Mouse (Mus musculus): ENCODE results near the gene Ism1.

Gene Ism1

GRCm38 (mm10) chr2:139714206-139714605 lies 36.2 kb downstream of the Ism1 start:
- DNase-seq (ENCODE audit: low spot score in 2 of 2): no peak

DNA sequence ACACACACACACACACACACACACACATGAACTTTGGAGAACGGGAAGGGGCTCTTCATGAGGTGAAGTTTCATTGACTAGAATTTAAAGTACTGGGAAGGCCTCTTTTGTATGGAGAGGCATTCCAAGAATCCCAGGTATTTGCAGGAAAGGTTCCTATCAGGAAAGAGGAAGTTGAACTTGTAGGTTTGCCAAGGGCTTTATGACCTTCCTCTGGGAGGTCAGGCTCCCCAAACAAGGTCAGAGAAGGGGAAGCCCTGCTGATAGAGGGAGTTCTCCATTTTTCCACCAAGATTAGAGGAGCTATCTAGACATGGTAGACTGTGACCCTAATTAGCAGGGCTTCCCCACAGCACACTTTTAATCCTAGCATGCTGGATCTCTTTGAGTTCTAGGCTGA lies 39.8 kb downstream of the Ism1 start:
- no peak for DNase-seq (ENCODE audit: low spot score in 2 of 2)

DNA sequence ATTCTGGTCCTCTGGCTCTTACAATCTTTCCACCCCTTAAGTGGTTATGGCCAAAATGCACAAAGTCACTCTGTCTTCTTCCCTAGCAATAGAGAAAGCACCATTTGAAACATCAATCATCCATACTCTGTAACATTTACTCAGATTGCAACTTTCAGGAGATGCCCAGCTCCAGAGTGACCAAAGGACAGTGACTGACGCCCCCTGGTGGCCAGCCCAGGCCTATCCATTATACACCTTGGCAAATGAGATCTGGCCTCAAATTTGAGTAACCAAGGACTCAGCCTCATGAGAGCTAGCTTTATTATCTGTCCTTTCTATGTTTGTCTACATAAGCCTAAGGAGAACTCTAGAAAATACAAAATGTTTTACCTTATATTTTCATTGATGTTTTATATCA lies 44.7 kb downstream of the Ism1 start:
- DNase-seq (ENCODE audit: low spot score in 2 of 2): peak in 1 of 2 experiments; percentile 33

- peak; percentile 10 to 15 for DNase-seq (ENCODE audit: low spot score in 2 of 2)
Measured at GRCm38 (mm10) chr2:139723304-139723703, 45.3 kb downstream of the Ism1 start.

DNA sequence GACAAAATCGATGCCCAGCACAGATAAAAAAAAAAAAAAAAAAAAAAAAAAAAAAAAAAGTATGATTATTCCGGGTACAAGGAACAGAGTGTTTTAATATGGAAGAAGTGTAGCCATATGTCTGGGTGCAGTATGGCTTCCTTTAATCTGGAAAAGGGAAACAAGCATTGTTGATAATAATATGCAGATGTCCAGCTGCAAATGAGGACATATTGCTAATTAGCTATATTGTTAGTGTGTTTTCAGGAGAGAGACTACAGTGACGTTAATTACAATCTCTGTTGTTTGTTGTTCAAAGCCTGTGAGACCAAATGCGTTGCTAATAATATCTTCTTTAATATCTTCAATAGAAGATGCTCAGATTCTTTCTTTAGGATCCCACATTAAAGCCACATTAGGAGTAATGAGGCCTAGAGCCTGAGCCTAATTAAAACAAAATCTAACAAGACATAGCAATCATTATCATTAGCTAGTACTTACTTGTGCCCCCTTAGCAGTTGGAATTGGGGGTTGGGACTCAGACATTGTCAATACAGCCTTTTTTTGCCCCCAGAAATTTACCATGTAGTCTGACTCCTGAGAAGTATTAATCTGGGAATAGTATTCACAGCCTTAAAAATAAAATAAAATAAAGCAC lies 46.3 kb downstream of the Ism1 start:
- DNase-seq (ENCODE audit: low spot score in 2 of 2): no peak

- DNase-seq (ENCODE audit: low spot score in 2 of 2): no peak
Measured at GRCm38 (mm10) chr2:139725328-139725727, 47.4 kb downstream of the Ism1 start.

DNA sequence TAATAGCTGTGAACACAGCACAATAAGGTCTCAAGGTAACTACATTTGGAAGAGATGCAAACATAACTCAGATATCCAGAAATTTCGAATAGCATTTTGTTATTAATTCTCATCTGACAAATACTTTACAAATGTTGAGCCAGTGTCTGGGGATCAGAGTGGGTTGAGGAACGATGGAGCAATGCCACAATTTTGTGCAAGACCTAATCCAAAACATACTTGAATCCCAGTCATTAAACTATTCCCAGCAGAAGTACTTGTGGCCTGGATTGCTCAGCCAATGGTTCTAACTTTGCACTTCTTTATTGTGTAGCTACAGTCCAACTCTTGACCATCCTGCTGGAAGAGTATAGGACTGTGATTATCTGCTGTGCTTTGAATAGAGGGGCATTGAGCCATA lies 50.1 kb downstream of the Ism1 start:
- DNase-seq (ENCODE audit: low spot score in 2 of 2): no peak

GRCm38 (mm10) chr2:139729377-139729776 lies 51.4 kb downstream of the Ism1 start:
- DNase-seq (ENCODE audit: low spot score in 2 of 2): no peak

DNA sequence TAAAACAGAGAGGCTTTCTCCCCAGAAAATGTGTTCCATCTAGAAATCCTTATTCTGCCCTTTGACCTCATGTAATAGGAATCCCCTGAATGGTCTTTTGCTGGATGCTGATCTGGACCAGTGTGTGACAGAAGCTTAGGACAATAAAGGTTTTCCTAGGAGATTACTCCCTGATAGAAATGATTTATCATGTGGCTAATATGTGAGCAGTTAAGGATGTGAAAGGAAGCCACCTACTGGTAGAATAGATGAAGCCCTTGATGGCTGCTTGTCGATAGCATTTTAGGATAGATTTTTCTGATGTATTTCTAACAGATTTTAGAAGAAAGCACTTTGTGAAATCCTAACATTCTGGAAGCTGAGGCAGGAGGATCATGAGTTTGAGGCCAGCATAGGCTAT lies 64.4 kb downstream of the Ism1 start:
- DNase-seq (ENCODE audit: low spot score in 2 of 2): no peak

- DNase-seq (ENCODE audit: low spot score in 2 of 2): no peak
Measured at GRCm38 (mm10) chr2:139757021-139757420, 79.0 kb downstream of the Ism1 start.

DNA sequence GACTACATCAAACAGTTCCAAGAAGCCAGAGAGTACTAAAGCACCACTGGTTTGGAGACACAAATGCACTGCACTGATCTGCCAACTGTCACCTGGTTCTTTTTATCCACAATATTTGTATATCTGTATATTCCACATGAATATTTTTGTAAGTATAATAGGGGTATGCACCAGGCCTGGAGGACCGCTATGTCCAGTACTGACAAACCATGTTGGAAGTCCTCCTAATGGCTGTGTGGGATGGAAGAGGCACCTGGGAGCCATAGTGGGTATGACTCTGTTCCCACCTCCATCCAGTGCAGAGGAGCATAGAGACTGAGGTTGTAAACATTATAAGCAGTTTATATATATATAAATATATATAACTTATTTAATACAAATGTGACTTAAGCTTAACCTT lies 79.5 kb downstream of the Ism1 start:
- DNase-seq (ENCODE audit: low spot score in 2 of 2): no peak

GRCm38 (mm10) chr2:139764355-139764754 lies 86.4 kb downstream of the Ism1 start:
- no peak for DNase-seq (ENCODE audit: low spot score in 2 of 2)

GRCm38 (mm10) chr2:139774949-139775570 lies 97.1 kb downstream of the Ism1 start:
- DNase-seq (ENCODE audit: low spot score in 2 of 2): no peak

DNA sequence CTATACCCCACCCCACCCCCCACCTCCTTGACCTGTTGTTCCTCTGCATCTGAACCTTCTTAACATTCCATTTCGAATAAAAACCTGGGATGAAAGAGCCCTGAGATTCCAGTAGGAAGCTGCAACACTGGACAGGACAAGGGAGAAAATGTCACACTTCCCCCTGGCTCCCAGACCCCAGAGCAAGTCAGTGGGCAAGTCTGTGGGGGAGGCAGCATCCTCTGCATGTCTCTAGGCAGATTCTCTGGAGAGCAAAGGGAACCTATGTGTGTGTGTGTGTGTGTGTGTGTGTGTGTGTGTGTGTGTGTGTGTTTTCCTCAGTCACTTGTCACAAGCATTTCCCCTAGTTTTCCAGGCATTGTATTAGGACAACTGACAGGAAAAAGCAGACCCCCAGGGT lies 98.7 kb downstream of the Ism1 start:
- DNase-seq (ENCODE audit: low spot score in 2 of 2): no peak

- DNase-seq (ENCODE audit: low spot score in 2 of 2): peak; percentile 5 to 10
Measured at GRCm38 (mm10) chr2:139778283-139778682, 100.3 kb downstream of the Ism1 start.

DNA sequence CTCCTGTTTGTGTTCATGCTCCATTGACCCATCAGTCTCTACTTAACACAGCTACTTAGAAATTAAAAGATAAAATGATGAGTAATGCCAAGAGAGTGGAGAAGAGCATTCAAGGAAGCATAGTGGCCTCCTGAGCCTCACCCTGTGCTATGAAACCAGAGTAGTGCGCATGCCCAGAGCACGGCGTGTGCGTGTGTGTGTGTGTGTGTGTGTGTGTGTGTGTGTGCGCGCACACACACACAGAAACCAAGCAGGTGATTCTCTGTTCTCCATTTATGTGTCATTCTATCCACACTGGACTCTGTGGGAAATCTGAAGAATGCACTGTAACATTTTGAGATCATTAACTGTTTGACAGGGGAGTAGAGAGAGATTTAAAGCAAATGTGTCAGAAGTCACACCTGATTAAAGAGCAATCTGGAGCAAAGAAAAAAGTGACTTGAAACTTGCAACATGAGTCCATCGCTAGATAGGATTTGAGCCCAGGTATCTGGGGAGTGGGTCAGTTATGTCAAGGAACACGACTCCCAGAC lies 105.4 kb downstream of the Ism1 start:
- DNase-seq (ENCODE audit: low spot score in 2 of 2): no peak

GRCm38 (mm10) chr2:139784465-139784864 lies 106.5 kb downstream of the Ism1 start:
- no peak for DNase-seq (ENCODE audit: low spot score in 2 of 2)

DNA sequence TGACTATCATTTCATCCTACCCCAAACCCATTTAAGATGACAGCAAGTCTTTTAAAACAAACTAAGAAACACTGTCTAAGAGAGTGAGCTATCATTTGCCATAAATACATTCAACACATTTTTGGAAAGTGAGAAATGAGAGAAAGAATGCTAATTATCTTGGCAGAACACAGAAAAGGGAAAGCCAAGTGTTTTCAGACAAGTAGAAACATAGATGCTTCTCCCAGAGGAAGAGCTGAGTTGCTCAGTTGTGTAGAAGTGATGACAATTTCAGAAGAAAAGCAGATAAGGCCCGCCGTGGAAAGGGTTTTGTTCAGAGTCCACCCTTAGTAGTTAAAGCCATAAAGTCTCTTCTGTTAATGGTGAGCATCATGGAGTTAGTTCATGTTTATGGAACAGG lies 107.0 kb downstream of the Ism1 start:
- DNase-seq (ENCODE audit: low spot score in 2 of 2): no peak

GRCm38 (mm10) chr2:139788658-139789057 lies 110.7 kb downstream of the Ism1 start:
- DNase-seq (ENCODE audit: low spot score in 2 of 2): peak; percentile 31 to 37

- DNase-seq (ENCODE audit: low spot score in 2 of 2): peak; percentile 30 to 33
Measured at GRCm38 (mm10) chr2:139792345-139793120, 114.6 kb downstream of the Ism1 start.

DNA sequence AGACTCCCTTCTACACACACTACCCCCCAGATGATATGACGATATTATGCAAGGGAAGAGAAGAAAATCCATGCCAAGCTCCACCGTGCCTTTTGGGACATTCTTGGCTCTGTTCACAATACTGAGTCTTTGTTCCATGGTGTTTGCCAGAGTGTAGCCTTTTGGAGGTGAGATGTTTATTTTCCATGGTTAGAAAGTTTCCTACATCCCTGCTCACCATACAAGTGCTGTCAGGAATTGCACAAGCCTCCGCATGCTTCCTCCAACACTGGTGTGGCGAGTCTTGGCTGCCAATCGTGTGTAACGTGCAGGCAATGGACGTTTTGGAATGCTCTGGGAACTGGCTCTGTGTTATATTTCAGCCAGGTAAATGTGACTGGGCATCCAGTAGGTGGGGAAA lies 126.1 kb downstream of the Ism1 start:
- DNase-seq (ENCODE audit: low spot score in 2 of 2): no peak

- no peak for DNase-seq (ENCODE audit: low spot score in 2 of 2)
Measured at GRCm38 (mm10) chr2:139807887-139808286, 129.9 kb downstream of the Ism1 start.
